Mouse (Mus musculus) hindbrain, embryonic 15.5 days (tissue): ENCODE measurements at regions not wholly inside any gene's neighbourhood (a gene's known extent, or its start where the extent isn't known, plus 50 kb on each side); places are given as distances from the start of the nearest gene placed in this dataset.
A peak's percentile ranks its signal among the peaks of the same experiment; 100 is the strongest.

Source experiments
- ATAC-seq: fragments of 200-750 bp; cut with Nextera tagmentation; 2 replicates; pipeline ENCODE4 v1.8.0; 2017; ENCODE audit warnings: low read depth, moderate number of reproducible peaks, moderate TSS enrichment; ENCODE audit not compliant: low FRiP score
- H3K27ac ChIP-seq: fragments of 300-500 bp; sonication (generic); replicated peaks from 2 replicates; pipeline ENCODE4 v1.5.1; 2015; ENCODE audit warnings: mild to moderate bottlenecking, inconsistent platforms
- H3K27me3 ChIP-seq: fragments of 300-500 bp; sonication (generic); 2 replicates; pipeline ENCODE4 v1.6.1; 2015; ENCODE audit warnings: control low read depth, inconsistent platforms
- H3K36me3 ChIP-seq: fragments of 300-500 bp; sonication (generic); 2 replicates; pipeline ENCODE4 v1.6.1; 2015; ENCODE audit warnings: control low read depth, inconsistent platforms
- H3K4me1 ChIP-seq: fragments of 300-500 bp; sonication (generic); replicated peaks from 2 replicates; pipeline ENCODE4 v1.6.1; 2015; ENCODE audit warnings: control low read depth, inconsistent platforms
- H3K4me2 ChIP-seq: fragments of 300-500 bp; sonication (generic); 2 replicates; pipeline ENCODE4 v1.6.1; 2015; ENCODE audit warnings: moderate library complexity, mild to moderate bottlenecking, inconsistent platforms
- H3K4me3 ChIP-seq: fragments of 300-500 bp; sonication (generic); 2 replicates; pipeline ENCODE4 v1.5.1; 2015; ENCODE audit warnings: mild to moderate bottlenecking, inconsistent platforms
- H3K9ac ChIP-seq: fragments of 300-500 bp; sonication (generic); 2 replicates; pipeline ENCODE4 v1.6.1; 2015; ENCODE audit warnings: inconsistent platforms
- H3K9me3 ChIP-seq: fragments of 300-500 bp; sonication (generic); 2 replicates; pipeline ENCODE4 v1.6.1; 2016; ENCODE audit warnings: control low read depth, inconsistent platforms
- WGBS: fragments of 180-500 bp; shearing (Covaris S2); methylation state at CpG from one replicate; pipeline ENCODE4 v1.1.7; 2015; 5-methylcytosine and 5-hydroxymethylcytosine counted together

DNA sequence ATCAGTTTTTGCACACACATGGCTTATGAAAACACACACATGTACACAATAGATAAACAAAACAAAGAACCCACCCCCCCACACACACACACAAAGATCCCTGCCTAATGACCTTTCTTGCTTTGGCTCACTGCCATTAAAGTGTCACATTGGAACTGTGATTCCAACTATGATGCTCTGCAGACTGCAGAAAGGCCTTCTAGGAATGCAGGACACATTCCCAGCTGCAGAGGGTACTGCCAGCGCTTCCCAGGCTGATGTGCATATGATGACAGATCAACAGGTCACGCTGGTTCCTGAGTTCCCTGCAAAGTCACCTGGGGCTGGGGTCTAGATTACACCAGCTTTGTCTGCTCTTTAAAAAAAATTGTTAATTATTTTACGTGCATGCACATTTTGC, 68.1 kb upstream of the Ppm1j start:
- H3K27ac ChIP-seq, result no peak overlapping the region
- H3K4me1 ChIP-seq, result peaks cover 6% of the 10 kb centered on the region; the same call in 1 of the 2 replicates
- H3K27me3 ChIP-seq, result no peaks in the 10 kb centered on the region
- no peaks in the 10 kb centered on the region for H3K9me3 ChIP-seq
- no peak overlapping the region for H3K4me3 ChIP-seq
- no peak overlapping the region for H3K4me2 ChIP-seq
- WGBS, result 79% methylated on average over 3 of the region's 3 CpGs
- no peak for ATAC-seq
- no peak overlapping the region for H3K9ac ChIP-seq
- H3K36me3 ChIP-seq, result no peaks in the 10 kb centered on the region

- 27% methylated on average over 8 of the region's 8 CpGs for WGBS
- H3K27ac ChIP-seq, result no peak overlapping the region
- H3K4me3 ChIP-seq, result peak overlapping the region; percentile 16
- peak overlapping the region; percentile 52 for H3K4me2 ChIP-seq
- H3K9me3 ChIP-seq, result no peaks in the 10 kb centered on the region
- peaks cover 6% of the 10 kb centered on the region; the same call in 1 of the 2 replicates for H3K4me1 ChIP-seq
- H3K36me3 ChIP-seq, result no peaks in the 10 kb centered on the region
- no peaks in the 10 kb centered on the region for H3K27me3 ChIP-seq
- H3K9ac ChIP-seq, result peak overlapping the region; percentile 11; the same call in 1 of the 2 replicates
- ATAC-seq, result peak; percentile 89
These were observed 66.8 kb upstream of the Ppm1j start for GRCm38 (mm10) chr3:104713836-104714631.

- peak; percentile 31; the same call in 1 of the 2 replicates for ATAC-seq
- Histone ChIP-seq H3K27ac (no peak overlapping the region), H3K4me3 (peak overlapping the region; percentile 16), H3K9ac (peak overlapping the region; percentile 11; the same call in 1 of the 2 replicates), H3K9me3 (no peaks in the 10 kb centered on the region), H3K27me3 (no peaks in the 10 kb centered on the region), H3K4me2 (peak overlapping the region; percentile 52), H3K36me3 (no peaks in the 10 kb centered on the region), H3K4me1 (peaks cover 6% of the 10 kb centered on the region; the same call in 1 of the 2 replicates)
- 46% methylated on average over 11 of the region's 11 CpGs for WGBS
These were observed 66.1 kb upstream of the Ppm1j start for GRCm38 (mm10) chr3:104714679-104715326.
